In genomic region chr2:165876201-165876918, GRCm38 (mm10) we compare ENCODE assay signal across 9 mouse cellular contexts. TPM values are rescaled to one million over a fixed set of nuclear protein-coding genes. Genes with fewer than 3 reads are reported as not detected.
A peak's percentile ranks its signal among the peaks of the same experiment; 100 is the strongest.
DNase-seq lines count a peak whose midpoint lies in the region; ATAC-seq and TF ChIP-seq lines count a peak whose summit lies in the region.
"Had no signal": no experiment of that assay in that cellular context is flagged by ENCODE, and none has a peak within 500 bp of the region (broad histone marks: within the 10 kb centered on the region; RNA-seq: fewer than 3 reads in every experiment).

No protein-coding gene starts in this region.

- intact Hi-C loops in left cerebral cortex, adult 2 months (cut with DNase I) = no loop called here
- intact Hi-C loops in left cerebral cortex, postnatal 4 days (cut with DNase I) = no loop called here
- intact Hi-C loops in gastrocnemius, postnatal 36 days (cut with DNase I) = no loop called here

- H3K36me3 ChIP-seq in hindbrain, postnatal 0 days (ENCODE audit: insufficient read depth, low read length) = 0 out of 2 replicates have a peak, but pooled peaks cover 4% of the 10 kb centered on the region
- no peaks in the 10 kb centered on the region for H3K36me3 ChIP-seq in neural tube, embryonic 14.5 days (ENCODE audit: control insufficient read depth, insufficient read depth, low read length)

- H3K9me3 ChIP-seq in hindbrain, postnatal 0 days (ENCODE audit: low read length) = no peaks in the 10 kb centered on the region
- no peaks in the 10 kb centered on the region for H3K9me3 ChIP-seq in neural tube, embryonic 14.5 days (ENCODE audit: control insufficient read depth, low read length)

- peak overlapping the region; percentile 97 for H3K27ac ChIP-seq in left cerebral cortex, adult 2 months
- H3K27ac ChIP-seq in hindbrain, postnatal 0 days = peak overlapping the region; percentile 93
- peak overlapping the region; percentile 98 for H3K27ac ChIP-seq in neural tube, embryonic 14.5 days (ENCODE audit: low read depth, low read length)
- H3K27ac ChIP-seq: liver, embryonic 14.5 days had no signal

- H3K27me3 ChIP-seq in hindbrain, postnatal 0 days (ENCODE audit: insufficient read depth, low read length) = no peaks in the 10 kb centered on the region
- H3K27me3 ChIP-seq in neural tube, embryonic 14.5 days (ENCODE audit: control insufficient read depth, insufficient read depth, low read length) = no peaks in the 10 kb centered on the region

- DNase-seq in left cerebral cortex, adult 2 months (ENCODE audit: extremely low spot score in 1 of 2, low spot score in 2 of 2) = no peak
- no peak for DNase-seq in left cerebral cortex, postnatal 4 days
- DNase-seq in embryo, embryonic 11 days = peak; percentile 41
- DNase-seq in hindbrain, postnatal 0 days (ENCODE audit: low spot score) = peak; percentile 21
- DNase-seq in B cell, adult 2 months = no peak
- no peak for DNase-seq in gastrocnemius, postnatal 36 days
- no peak for DNase-seq in kidney, adult 8-10 months

- H3K9ac ChIP-seq in hindbrain, postnatal 0 days (replicated peaks; ENCODE audit: low read length) = peak overlapping the region; percentile 53
- H3K9ac ChIP-seq in neural tube, embryonic 14.5 days (replicated peaks; ENCODE audit: low read depth, low read length) = no peak overlapping the region
- H3K9ac ChIP-seq: liver, embryonic 14.5 days had no signal

- no peak for ATAC-seq in hindbrain, postnatal 0 days
- no peak for ATAC-seq in neural tube, embryonic 14.5 days (ENCODE audit: low read depth)

- TF ChIP-seq CTCF in left cerebral cortex, adult 2 months (IDR thresholded peaks at IDR 0.05) = no peak
- TF ChIP-seq CTCF in hindbrain, postnatal 0 days (IDR thresholded peaks at IDR 0.05; ENCODE audit: low read depth) = no peak

- 24% methylated on average over 8 of the region's 8 CpGs for WGBS in hindbrain, postnatal 0 days
- WGBS in neural tube, embryonic 14.5 days = 25% methylated on average over 8 of the region's 8 CpGs

- peak overlapping the region; percentile 55 for H3K4me3 ChIP-seq in left cerebral cortex, adult 2 months
- no peak overlapping the region for H3K4me3 ChIP-seq in hindbrain, postnatal 0 days (ENCODE audit: low read length)
- H3K4me3 ChIP-seq in neural tube, embryonic 14.5 days (ENCODE audit: low read depth, low read length) = no peak overlapping the region

- H3K4me1 ChIP-seq in hindbrain, postnatal 0 days (ENCODE audit: insufficient read depth, low read length) = peaks cover 71% of the 10 kb centered on the region
- peaks cover 79% of the 10 kb centered on the region for H3K4me1 ChIP-seq in neural tube, embryonic 14.5 days (ENCODE audit: control insufficient read depth, insufficient read depth, low read length)

- H3K4me2 ChIP-seq in hindbrain, postnatal 0 days (ENCODE audit: low read depth, low read length) = peak overlapping the region; percentile 58
- peak overlapping the region; percentile 79 for H3K4me2 ChIP-seq in neural tube, embryonic 14.5 days (ENCODE audit: low read depth, low read length)

RNA-seq across cellular contexts. Expression of gene Zmynd8, which starts 22.5 kb away (rescaled TPM):
- total RNA-seq in left cerebral cortex, adult 2 months (2021) = 100 to 1,000 TPM; 182 to 188 TPM
- total RNA-seq in left cerebral cortex, postnatal 4 days (2021) = 100 to 1,000 TPM; 118 to 120 TPM
- 46.6 and 46.8 TPM in 2 replicates for total RNA-seq in hindbrain, postnatal 0 days (2014; rRNA removed)
- polyA plus RNA-seq in hindbrain, postnatal 0 days (2015; fragmentation: Nextera tagmentation; extraction: Ambion mirVana) = 53.0 and 56.9 TPM in 2 replicates
- 63.4 and 69.3 TPM in 2 replicates for polyA plus RNA-seq in neural tube, embryonic 14.5 days (2014; fragmentation: Nextera tagmentation; extraction: Ambion mirVana)
- total RNA-seq in gastrocnemius, postnatal 36 days (2021) = 10 to 100 TPM; 12.7 to 17.3 TPM

Comparison
In these comparisons a context has a peak if more than half of its experiments do, and no peak if none do; other contexts are left out.
1. DNase-seq: peak in embryo, embryonic 11 days (single experiment) and hindbrain, postnatal 0 days (single experiment); none in left cerebral cortex, adult 2 months (0 of 2), left cerebral cortex, postnatal 4 days (single experiment), B cell, adult 2 months (0 of 2), gastrocnemius, postnatal 36 days (0 of 2) and kidney, adult 8-10 months (0 of 2).
2. Peak in every context shown above with its lines, with median percentiles within 50 percentile points of each other: H3K27ac ChIP-seq.